Mouse (Mus musculus) effector memory CD4-positive, alpha-beta T cell, adult 5 months (primary cell): ENCODE results near the gene Itgb1bp1. TPM values are rescaled to one million over a fixed set of nuclear protein-coding genes. Genes with fewer than 3 reads are reported as not detected.

ENCODE experiments used
- polyA plus RNA-seq: library from polyadenylated mRNA; unstranded; fragments of 100-300 nt; shearing (Covaris generic); gene quantifications from one replicate; pipeline ENCODE4 v1.2.1, GENCODE M21; 2017

The Itgb1bp1 gene
- polyA plus RNA-seq, result 60.6 TPM

GRCm38 (mm10) chr12:21286243-21286622 lies at the start of gene Itgb1bp1:
Gene Itgb1bp1, minus strand, starts transcription at chr12:21286284.

GRCm38 (mm10) chr12:21315923-21316868 lies 30.1 kb upstream of the Itgb1bp1 start, which contains the start of gene Iah1:
Gene Iah1, plus strand, starts transcription at chr12:21316389.

GRCm38 (mm10) chr12:21284761-21285441 lies 1.2 kb downstream of the Itgb1bp1 start, which contains the start of gene Cpsf3:
Gene Cpsf3, plus strand, starts transcription at chr12:21285391.

Other genes starting within 250 kb of the Itgb1bp1 start
- gene Cpsf3, start 893 bp downstream of the Itgb1bp1 start, polyA plus RNA-seq, result 93.0 TPM
- gene Iah1, start 30.1 kb upstream of the Itgb1bp1 start, polyA plus RNA-seq, result 18.4 TPM
- gene Adam17, start 87.3 kb upstream of the Itgb1bp1 start, polyA plus RNA-seq, result 37.2 TPM
- 250 TPM for gene Ywhaq, start 131.4 kb upstream of the Itgb1bp1 start, polyA plus RNA-seq